Mouse (Mus musculus) sigmoid colon, adult 10 weeks (tissue): ENCODE measurements around the gene Dnaja1. TPM values are rescaled to one million over a fixed set of nuclear protein-coding genes. Genes with fewer than 3 reads are reported as not detected.

Experiments used
- polyA plus RNA-seq: library from polyadenylated mRNA; stranded (reverse); fragments of 350-450 nt; fragmentation: Illumina TruSeq; extraction: RNeasy Lipid Tissue Mini Kit (QIAGEN cat#74804); gene quantifications from one replicate; pipeline ENCODE4 v1.2.3, GENCODE M21; 2014; ENCODE audit warnings: low read depth, low replicate concordance

The Dnaja1 gene
- 399 TPM for polyA plus RNA-seq

DNA sequence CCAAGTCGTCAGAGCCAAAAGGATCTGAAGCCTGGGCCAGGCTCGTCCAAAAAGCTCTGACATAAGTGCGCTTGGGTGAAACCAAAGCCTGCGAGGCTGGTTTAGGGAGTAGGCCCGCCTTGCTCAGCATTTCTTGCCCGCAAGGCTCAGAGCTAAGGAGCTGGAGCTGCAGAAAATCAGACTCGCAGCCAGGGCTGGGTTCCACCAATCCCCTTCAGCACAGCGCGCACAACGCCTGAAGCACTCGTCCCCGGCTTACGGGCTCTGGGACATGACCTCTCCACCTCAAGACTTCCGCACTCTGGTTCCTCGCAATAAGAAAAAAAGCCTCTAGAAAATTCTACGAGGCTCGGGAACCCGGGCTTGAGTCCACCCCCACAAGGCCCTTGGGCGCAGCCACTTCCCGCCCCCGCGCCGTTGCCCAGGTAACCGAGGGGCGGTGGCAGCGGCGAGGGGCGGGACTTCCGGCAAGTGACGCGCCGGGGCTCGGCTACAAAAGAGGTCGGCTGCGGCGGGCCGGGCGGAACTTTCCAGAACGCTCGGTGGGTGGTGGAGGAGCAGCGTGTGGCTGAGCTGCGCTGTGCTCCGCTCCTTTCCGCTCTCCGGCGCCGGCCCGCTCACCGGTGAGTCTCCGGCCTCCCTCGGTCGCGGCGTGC lies at the start of gene Dnaja1:
Dnaja1 (plus strand) TSS at position 140 of the 656 bp plus-strand sequence.

DNA sequence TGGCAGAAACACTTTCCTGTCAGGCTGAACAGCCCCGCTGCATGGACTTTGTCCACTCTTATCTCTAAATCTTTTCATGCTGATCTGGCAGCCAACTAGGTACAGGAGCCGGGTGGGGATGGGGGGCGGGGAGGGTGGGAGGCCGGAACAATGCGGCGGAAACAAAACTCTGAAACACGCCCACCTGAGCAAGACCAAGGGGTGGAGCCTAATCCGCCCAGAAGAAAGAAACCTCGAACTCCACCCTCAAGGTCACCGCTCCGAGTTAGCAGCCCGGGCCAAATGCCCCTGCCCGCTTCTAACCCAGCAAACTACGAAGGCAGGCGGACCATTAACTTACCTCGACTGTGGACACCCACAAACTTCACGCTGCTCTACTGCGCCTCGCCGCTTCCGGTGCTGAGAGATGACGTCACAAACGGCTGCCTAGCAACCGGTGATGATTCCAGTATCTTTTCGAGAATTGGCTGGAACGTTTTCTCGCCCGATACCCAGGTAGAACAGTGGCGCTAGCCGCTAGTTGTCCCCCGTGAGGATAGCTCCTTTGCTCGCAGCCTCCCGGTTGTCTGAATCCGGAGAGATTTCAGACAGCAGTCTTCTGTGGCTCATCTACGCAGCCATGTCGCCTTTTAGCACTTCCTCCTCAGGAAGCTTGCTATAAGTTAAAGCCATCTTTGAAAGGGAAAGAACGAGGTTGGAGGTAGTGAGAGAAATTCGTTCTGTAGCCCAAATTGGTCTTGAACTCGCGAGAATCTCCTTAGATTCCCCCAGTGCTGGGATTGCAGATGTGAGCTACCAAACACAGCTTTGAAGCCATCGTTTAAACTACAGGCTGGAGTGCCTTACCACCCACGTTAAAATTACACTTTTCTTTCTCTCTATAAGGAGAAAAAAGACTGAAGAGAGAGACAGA lies 18.9 kb upstream of the Dnaja1 start, which contains the start of gene Aptx:
Aptx (minus strand) TSS at position 398 of the 913 bp plus-strand sequence.

DNA sequence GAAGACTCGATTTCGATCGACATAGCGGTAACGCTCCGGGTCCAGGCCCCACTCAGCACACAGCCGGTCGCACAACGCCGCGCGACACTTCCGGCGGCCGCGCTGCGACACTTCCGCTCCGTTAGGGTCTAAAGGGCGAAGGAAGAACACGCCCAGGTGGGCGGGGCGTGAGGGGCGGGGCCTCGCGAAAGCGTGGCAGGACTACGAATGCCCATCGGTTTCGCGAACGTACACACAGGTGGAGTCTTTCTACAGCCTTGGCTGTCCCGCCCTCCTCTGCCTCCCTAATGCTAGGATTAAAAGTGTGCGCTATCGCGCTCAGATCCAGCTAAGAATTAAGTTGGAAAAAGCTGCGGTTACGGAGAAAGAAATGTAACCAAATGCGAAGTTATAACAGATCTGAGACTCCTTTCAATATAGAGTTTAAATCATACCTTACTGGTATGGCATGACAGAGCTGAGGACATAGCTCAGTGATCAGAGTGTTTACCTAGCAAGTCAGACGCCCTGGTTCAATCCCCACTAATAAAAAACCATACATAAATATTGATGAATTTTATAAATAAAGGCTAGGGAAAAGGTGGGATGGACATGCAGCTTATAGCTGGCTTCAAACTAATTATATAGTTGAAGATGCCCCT lies 36.0 kb downstream of the Dnaja1 start, which contains the start of gene Smu1:
Smu1 (minus strand) TSS at position 144 of the 641 bp plus-strand sequence.

Other genes starting within 250 kb of the Dnaja1 start
- gene Tmem215, start 250.0 kb upstream of the Dnaja1 start, polyA plus RNA-seq: not detected
- gene Aptx, start 19.0 kb upstream of the Dnaja1 start, polyA plus RNA-seq: 4.2 TPM
- 148 TPM for gene Smu1, start 35.8 kb downstream of the Dnaja1 start, polyA plus RNA-seq
- gene B4galt1, start 131.9 kb downstream of the Dnaja1 start, polyA plus RNA-seq: 107 TPM
- 220 TPM for gene Spink4, start 197.9 kb downstream of the Dnaja1 start, polyA plus RNA-seq
- 584 TPM for gene Bag1, start 226.1 kb downstream of the Dnaja1 start, polyA plus RNA-seq
- gene Chmp5, start 226.3 kb downstream of the Dnaja1 start, polyA plus RNA-seq: 281 TPM
- 67.5 TPM for gene Nfx1, start 248.8 kb downstream of the Dnaja1 start, polyA plus RNA-seq